In the genomic region with DNA sequence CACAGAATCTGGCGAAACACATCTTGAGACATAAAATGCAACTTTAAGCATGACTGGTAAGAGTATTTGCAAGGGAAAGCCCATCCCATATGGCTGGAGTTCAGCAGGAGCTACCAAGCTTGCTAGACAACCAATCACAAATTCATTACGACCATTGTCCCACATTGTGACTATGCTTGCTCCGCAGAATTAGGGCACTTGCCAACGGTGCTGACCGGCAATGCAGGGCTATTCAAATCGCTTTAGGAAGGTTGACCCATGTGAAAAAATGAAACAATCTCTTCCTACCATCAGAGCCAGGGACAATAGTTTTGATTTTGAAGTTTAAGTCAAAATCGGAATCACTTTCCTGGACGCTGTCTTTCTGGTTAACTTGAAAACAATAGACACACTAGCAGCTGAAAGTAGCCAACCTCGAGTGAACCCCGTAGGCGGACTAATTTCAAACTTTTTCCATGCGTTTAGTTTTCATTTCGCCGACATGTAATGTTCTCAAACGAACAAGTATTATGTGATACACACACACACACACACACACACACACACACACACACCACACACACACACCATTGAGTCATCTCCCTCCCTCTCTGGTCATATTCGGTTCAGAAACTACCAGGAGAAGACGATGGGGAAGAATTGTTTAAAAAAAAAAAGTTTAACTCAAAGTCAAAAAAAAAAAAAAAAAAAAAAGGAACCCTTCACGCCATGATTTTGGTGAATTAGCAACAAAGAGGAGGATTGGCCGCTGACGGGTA, we compare ENCODE assay signal across 8 mouse cellular contexts. TPM values are rescaled to one million over a fixed set of nuclear protein-coding genes. Genes with fewer than 3 reads are reported as not detected.
A peak's percentile ranks its signal among the peaks of the same experiment; 100 is the strongest.
DNase-seq lines count a peak whose midpoint lies in the region; ATAC-seq lines count a peak whose summit lies in the region.

Kat2b (plus strand) TSS at position 701 of the 758 bp plus-strand sequence.

- H3K9me3 ChIP-seq in limb, embryonic 11.5 days (ENCODE audit: control insufficient read depth, low read length), result no peaks in the 10 kb centered on the region
- no peaks in the 10 kb centered on the region for H3K9me3 ChIP-seq in midbrain, embryonic 11.5 days (ENCODE audit: control insufficient read depth, low read length)

- no peaks in the 10 kb centered on the region for H3K27me3 ChIP-seq in limb, embryonic 11.5 days (ENCODE audit: control insufficient read depth, insufficient read depth, low read length)
- H3K27me3 ChIP-seq in midbrain, embryonic 11.5 days (ENCODE audit: control insufficient read depth, insufficient read depth, low read length), result no peaks in the 10 kb centered on the region

- peaks cover 2% of the 10 kb centered on the region; the same call in 1 of the 2 replicates for H3K4me1 ChIP-seq in limb, embryonic 11.5 days (ENCODE audit: control insufficient read depth, insufficient read depth, low read length)
- peaks cover 6% of the 10 kb centered on the region for H3K4me1 ChIP-seq in midbrain, embryonic 11.5 days (ENCODE audit: control insufficient read depth, insufficient read depth, low read length)

- peak within 1 kb of the TSS; percentile 97 for H3K4me2 ChIP-seq in limb, embryonic 11.5 days (ENCODE audit: low read depth, severe bottlenecking)
- H3K4me2 ChIP-seq in midbrain, embryonic 11.5 days, result peak within 1 kb of the TSS; percentile 93

- peak; percentile 32 to 41 for DNase-seq in urinary bladder, adult 18-20 months (ENCODE audit: low spot score in 2 of 2)
- no peak for DNase-seq in urinary bladder, postnatal 10 days (ENCODE audit: low spot score)
- DNase-seq in gastrocnemius, postnatal 4 days (ENCODE audit: low spot score in 2 of 2), result peak in 1 of 2 experiments; percentile 57
- DNase-seq in limb, embryonic 11.5 days (ENCODE audit: low spot score), result peak; percentile 34
- peak; percentile 91 for DNase-seq in midbrain, embryonic 11.5 days (ENCODE audit: low spot score, missing footprints)
- DNase-seq in thymus, postnatal 0 days (ENCODE audit: low spot score), result peak; percentile 37

- WGBS in limb, embryonic 11.5 days, result 4% methylated on average over 20 of the region's 20 CpGs
- 3% methylated on average over 20 of the region's 20 CpGs for whole genome bisulfite sequencing in midbrain, embryonic 11.5 days

- peak within 1 kb of the TSS; percentile 42; the same call in 1 of the 2 replicates for H3K27ac ChIP-seq in limb, embryonic 11.5 days (replicated peaks; ENCODE audit: low read depth, low read length)
- peak within 1 kb of the TSS; percentile 94 for H3K27ac ChIP-seq in midbrain, embryonic 11.5 days (ENCODE audit: low read depth, low read length)

- H3K36me3 ChIP-seq in limb, embryonic 11.5 days (ENCODE audit: control insufficient read depth, insufficient read depth, low read length), result no peaks in the 10 kb centered on the region
- H3K36me3 ChIP-seq in midbrain, embryonic 11.5 days (ENCODE audit: control insufficient read depth, insufficient read depth, low read length), result no peaks in the 10 kb centered on the region

- no peak for ATAC-seq in common myeloid progenitor, adult 5-6 weeks (replicated peaks; ENCODE audit: low read depth, poor library complexity, severe bottlenecking)
- ATAC-seq in inflammation-experienced regulatory T-cells, adult 6 months, result peak; percentile 12
- no peak for ATAC-seq in limb, embryonic 11.5 days (ENCODE audit: insufficient number of reproducible peaks, low FRiP score, low TSS enrichment, low read depth)
- peak; percentile 8; the same call in 1 of the 2 replicates for ATAC-seq in midbrain, embryonic 11.5 days (ENCODE audit: low FRiP score)

- peak within 1 kb of the TSS; percentile 80 for H3K9ac ChIP-seq in limb, embryonic 11.5 days (ENCODE audit: low read length)
- H3K9ac ChIP-seq in midbrain, embryonic 11.5 days (ENCODE audit: low read length), result peak within 1 kb of the TSS; percentile 94

- H3K4me3 ChIP-seq in limb, embryonic 11.5 days (ENCODE audit: low read depth, low read length), result peak within 1 kb of the TSS; percentile 76
- peak within 1 kb of the TSS; percentile 89 for H3K4me3 ChIP-seq in midbrain, embryonic 11.5 days (ENCODE audit: low read depth, low read length)

RNA-seq across cellular contexts. Expression of gene Kat2b, which starts in this region (rescaled TPM):
- total RNA-seq in common myeloid progenitor, adult 5-6 weeks (2017), result 28.9 and 38.0 TPM in 2 replicates
- total RNA-seq in gastrocnemius, postnatal 4 days (2021), result 10 to 100 TPM; 31.8 to 38.8 TPM
- polyA plus RNA-seq in inflammation-experienced regulatory T-cells, adult 6 months (2017; shearing (Covaris generic)), result 10 to 100 TPM; 11.4 to 28.7 (median 18.1) TPM
- 2.8 and 2.9 TPM in 2 replicates for polyA plus RNA-seq in limb, embryonic 11.5 days (2014; fragmentation: Nextera tagmentation; extraction: Ambion mirVana)
- polyA plus RNA-seq in midbrain, embryonic 11.5 days (2014; fragmentation: Nextera tagmentation; extraction: Ambion mirVana), result 4.9 and 5.5 TPM in 2 replicates
- polyA plus RNA-seq in thymus, postnatal 0 days (2015; fragmentation: Nextera tagmentation; extraction: Ambion mirVana), result 10.7 and 12.7 TPM in 2 replicates

Comparison
In these comparisons a context has a peak if more than half of its experiments do, and no peak if none do; other contexts are left out.
1. ATAC-seq: peak in inflammation-experienced regulatory T-cells, adult 6 months (single experiment) and midbrain, embryonic 11.5 days (single experiment); none in common myeloid progenitor, adult 5-6 weeks (single experiment) and limb, embryonic 11.5 days (single experiment).